1 mouse cellular context compared by ENCODE assay signal in genomic region chr19:5725029-5725707, GRCm38 (mm10).
A peak's percentile ranks its signal among the peaks of the same experiment; 100 is the strongest.
TF ChIP-seq lines count a peak whose summit lies in the region.

No protein-coding gene starts in this region.

TF ChIP-seq in MEL, 35 proteins besides CTCF, POLR2A, EP300 and RAD21:
- TF ChIP-seq GATA1 (IDR thresholded peaks at IDR 0.05; ENCODE audit: low read depth, low read length) (no peak), MXI1 (IDR thresholded peaks at IDR 0.05; ENCODE audit: low read depth, low read length) (peak; percentile 65), BHLHE40 (IDR thresholded peaks at IDR 0.05; ENCODE audit: borderline replicate concordance, low read depth, low read length) (0 out of 2 replicates have a peak, but pooled peaks have one; percentile 18), SIN3A (IDR thresholded peaks at IDR 0.05; ENCODE audit: low read length) (peak; percentile 88), ZC3H11A (IDR thresholded peaks at IDR 0.05; ENCODE audit: low read depth, low read length) (no peak; the same call in 1 of the 2 replicates), ZKSCAN1 (IDR thresholded peaks at IDR 0.05; ENCODE audit: low read depth, low read length) (0 out of 2 replicates have a peak, but pooled peaks have one; percentile 23), NELFE (IDR thresholded peaks at IDR 0.05; ENCODE audit: low read depth, low read length) (peak; percentile 43; the same call in 1 of the 2 replicates), MAZ (IDR thresholded peaks at IDR 0.05; ENCODE audit: low read depth, low read length) (0 out of 2 replicates have a peak, but pooled peaks have one; percentile 32), CHD2 (IDR thresholded peaks at IDR 0.05; ENCODE audit: low read length) (no peak; the same call in 1 of the 2 replicates), ZMIZ1 (IDR thresholded peaks at IDR 0.05; ENCODE audit: low read depth, low read length) (no peak), MYC (IDR thresholded peaks at IDR 0.05; ENCODE audit: low read depth, low read length) (0 out of 2 replicates have a peak, but pooled peaks have one; percentile 44), NRF1 (IDR thresholded peaks at IDR 0.05; ENCODE audit: insufficient read depth, low read depth, low read length, poor library complexity, severe bottlenecking) (no peak), HCFC1 (IDR thresholded peaks at IDR 0.05; ENCODE audit: low read depth, low read length) (peak; percentile 50), TBP (IDR thresholded peaks at IDR 0.05; ENCODE audit: low read depth, low read length) (0 out of 2 replicates have a peak, but pooled peaks have one; percentile 22), TAL1 (IDR thresholded peaks at IDR 0.05; ENCODE audit: low read length) (no peak), TCF12 (IDR thresholded peaks at IDR 0.05; ENCODE audit: low read depth, low read length) (0 out of 2 replicates have a peak, but pooled peaks have one; percentile 23), MAX (IDR thresholded peaks at IDR 0.05; ENCODE audit: low read length) (peak; percentile 76), UBTF (IDR thresholded peaks at IDR 0.05; ENCODE audit: borderline replicate concordance, insufficient read depth, low read depth, low read length) (no peak), KAT2A (conservative IDR thresholded peaks at IDR 0.05; ENCODE audit: low read depth, low read length) (0 out of 2 replicates have a peak, but pooled peaks have one; percentile 17), ELF1 (IDR thresholded peaks at IDR 0.05; ENCODE audit: low read depth, low read length) (0 out of 2 replicates have a peak, but pooled peaks have one; percentile 16), POLR2AphosphoS2 (IDR thresholded peaks at IDR 0.05; ENCODE audit: low read length) (peak; percentile 13; the same call in 1 of the 2 replicates), GABPA (IDR thresholded peaks at IDR 0.05; ENCODE audit: low read depth, low read length) (no peak), ETS1 (IDR thresholded peaks at IDR 0.05; ENCODE audit: low read depth, low read length) (no peak; the same call in 1 of the 2 replicates)
